28 mouse cellular contexts compared by ENCODE assay signal in genomic region chr11:94661344-94661743, GRCm38 (mm10). TPM values are rescaled to one million over a fixed set of nuclear protein-coding genes. Genes with fewer than 3 reads are reported as not detected.
DNase-seq lines count a peak whose midpoint lies in the region; ATAC-seq and TF ChIP-seq lines count a peak whose summit lies in the region.
"Had no signal": no experiment of that assay in that cellular context is flagged by ENCODE, and none has a peak within 500 bp of the region (broad histone marks: within the 10 kb centered on the region; RNA-seq: fewer than 3 reads in every experiment).

No protein-coding gene starts in this region.

- ATAC-seq in intestine, postnatal 0 days: no peak
- no peak for ATAC-seq in intestine, embryonic 16.5 days
- ATAC-seq in lung, embryonic 16.5 days (ENCODE audit: low read depth): peak; percentile 36; the same call in 1 of the 2 replicates
- ATAC-seq in hindbrain, embryonic 14.5 days (ENCODE audit: low FRiP score): no peak
- ATAC-seq: CD4-positive, CD25-positive, alpha-beta regulatory T cell, adult 4 months; forebrain, embryonic 16.5 days; liver, embryonic 12.5 days; midbrain, embryonic 15.5 days had no signal

- H3K4me3 ChIP-seq in intestine, postnatal 0 days (ENCODE audit: low read depth, low read length): no peak overlapping the region
- no peak overlapping the region for H3K4me3 ChIP-seq in intestine, embryonic 16.5 days (ENCODE audit: low read length)
- no peak overlapping the region for H3K4me3 ChIP-seq in lung, embryonic 16.5 days (ENCODE audit: low read length)
- H3K4me3 ChIP-seq in hindbrain, embryonic 14.5 days (replicated peaks; ENCODE audit: low read length): no peak overlapping the region
- H3K4me3 ChIP-seq: erythroblast, embryonic 14.5 days; gastrocnemius, adult 2 months; heart, embryonic 10.5 days; heart, embryonic 15.5 days; layer of hippocampus, adult 2 months; limb, embryonic 13.5 days; liver, embryonic 12.5 days; midbrain, embryonic 10.5 days; midbrain, embryonic 15.5 days had no signal

- peak; percentile 20; the same call in 1 of the 2 replicates for TF ChIP-seq CTCF in intestine, postnatal 0 days (IDR thresholded peaks at IDR 0.05; ENCODE audit: low read depth)

- no peaks in the 10 kb centered on the region for H3K27me3 ChIP-seq in intestine, postnatal 0 days (replicated peaks; ENCODE audit: control insufficient read depth, insufficient read depth, low read length)
- no peaks in the 10 kb centered on the region for H3K27me3 ChIP-seq in intestine, embryonic 16.5 days (replicated peaks; ENCODE audit: control insufficient read depth, insufficient read depth, low read length)
- H3K27me3 ChIP-seq in lung, embryonic 16.5 days (ENCODE audit: control insufficient read depth, insufficient read depth, low read depth, low read length): no peaks in the 10 kb centered on the region
- H3K27me3 ChIP-seq in hindbrain, embryonic 14.5 days (ENCODE audit: control insufficient read depth, insufficient read depth, low read length): no peaks in the 10 kb centered on the region
- H3K27me3 ChIP-seq: heart, embryonic 15.5 days; limb, embryonic 13.5 days; liver, embryonic 12.5 days; midbrain, embryonic 15.5 days had no signal

- no peak overlapping the region for H3K4me2 ChIP-seq in intestine, postnatal 0 days (replicated peaks; ENCODE audit: low read depth)
- no peak overlapping the region for H3K4me2 ChIP-seq in intestine, embryonic 16.5 days (ENCODE audit: low read depth, low read length)
- H3K4me2 ChIP-seq in lung, embryonic 16.5 days (ENCODE audit: low read depth, low read length): no peak overlapping the region
- no peak overlapping the region for H3K4me2 ChIP-seq in hindbrain, embryonic 14.5 days (replicated peaks)
- H3K4me2 ChIP-seq: heart, embryonic 15.5 days; limb, embryonic 13.5 days; liver, embryonic 12.5 days; lung, embryonic 14.5 days; midbrain, embryonic 15.5 days had no signal

- no peaks in the 10 kb centered on the region for H3K9me3 ChIP-seq in intestine, postnatal 0 days (ENCODE audit: control insufficient read depth)
- no peaks in the 10 kb centered on the region for H3K9me3 ChIP-seq in intestine, embryonic 16.5 days (ENCODE audit: control insufficient read depth, low read length)
- H3K9me3 ChIP-seq in lung, embryonic 16.5 days (ENCODE audit: control insufficient read depth, low read length): no peaks in the 10 kb centered on the region
- H3K9me3 ChIP-seq in hindbrain, embryonic 14.5 days (ENCODE audit: control insufficient read depth, low read length): no peaks in the 10 kb centered on the region
- H3K9me3 ChIP-seq: heart, embryonic 10.5 days; heart, embryonic 15.5 days; limb, embryonic 13.5 days; liver, embryonic 12.5 days; midbrain, embryonic 10.5 days; midbrain, embryonic 15.5 days had no signal

- no peak overlapping the region; the same call in 1 of the 2 replicates for H3K27ac ChIP-seq in intestine, postnatal 0 days (ENCODE audit: low read depth, low read length)
- H3K27ac ChIP-seq in intestine, embryonic 16.5 days (ENCODE audit: low read length): no peak overlapping the region
- H3K27ac ChIP-seq in lung, embryonic 16.5 days (ENCODE audit: low read length): no peak overlapping the region
- no peak overlapping the region for H3K27ac ChIP-seq in hindbrain, embryonic 14.5 days
- H3K27ac ChIP-seq: gastrocnemius, adult 2 months; heart, embryonic 10.5 days; heart, embryonic 15.5 days; layer of hippocampus, adult 2 months; limb, embryonic 13.5 days; liver, embryonic 12.5 days; midbrain, embryonic 10.5 days; midbrain, embryonic 15.5 days had no signal

- no peak for DNase-seq in lung, adult 18-20 months
- peak; percentile 21 for DNase-seq in lung, postnatal 14 days
- peak; percentile 72 for DNase-seq in yolk sac, embryonic 10.5 days (ENCODE audit: low spot score)
- DNase-seq in hindbrain, embryonic 14.5 days (ENCODE audit: low spot score): no peak
- DNase-seq: adrenal gland, postnatal 25 days; cerebellum, adult 2 months; cerebellum, postnatal 14 days; gastrocnemius, adult 2 months; gastrocnemius, postnatal 36 days; kidney, adult 8-10 months; lung, embryonic 14.5 days had no signal

- peaks cover 65% of the 10 kb centered on the region for H3K36me3 ChIP-seq in intestine, postnatal 0 days (ENCODE audit: control insufficient read depth, insufficient read depth)
- peaks cover 14% of the 10 kb centered on the region; the same call in 1 of the 2 replicates for H3K36me3 ChIP-seq in intestine, embryonic 16.5 days (ENCODE audit: control insufficient read depth, insufficient read depth, low read length)
- peaks cover 18% of the 10 kb centered on the region for H3K36me3 ChIP-seq in lung, embryonic 16.5 days (ENCODE audit: control insufficient read depth, insufficient read depth, low read length)
- H3K36me3 ChIP-seq in hindbrain, embryonic 14.5 days (replicated peaks; ENCODE audit: control insufficient read depth, insufficient read depth): peaks cover 84% of the 10 kb centered on the region

- WGBS in intestine, postnatal 0 days: 33% methylated on average over 1 of the region's 1 CpGs
- WGBS in intestine, embryonic 16.5 days: 50% methylated on average over 1 of the region's 1 CpGs
- 41% methylated on average over 1 of the region's 1 CpGs for WGBS in lung, embryonic 16.5 days
- WGBS in hindbrain, embryonic 14.5 days: 58% methylated on average over 1 of the region's 1 CpGs

- no peak overlapping the region for H3K9ac ChIP-seq in intestine, postnatal 0 days (ENCODE audit: low read depth, low read length)
- H3K9ac ChIP-seq in intestine, embryonic 16.5 days (ENCODE audit: low read depth, low read length): no peak overlapping the region
- H3K9ac ChIP-seq in lung, embryonic 16.5 days (ENCODE audit: low read length): no peak overlapping the region
- H3K9ac ChIP-seq in hindbrain, embryonic 14.5 days: no peak overlapping the region
- H3K9ac ChIP-seq: heart, embryonic 15.5 days; limb, embryonic 13.5 days; liver, embryonic 12.5 days; lung, embryonic 14.5 days; midbrain, embryonic 15.5 days had no signal

- H3K4me1 ChIP-seq in intestine, postnatal 0 days (replicated peaks; ENCODE audit: control insufficient read depth, insufficient read depth, low read length): no peaks in the 10 kb centered on the region
- H3K4me1 ChIP-seq in intestine, embryonic 16.5 days (ENCODE audit: control insufficient read depth, insufficient read depth, low read length): no peaks in the 10 kb centered on the region
- no peaks in the 10 kb centered on the region for H3K4me1 ChIP-seq in lung, embryonic 16.5 days (replicated peaks; ENCODE audit: control insufficient read depth, insufficient read depth, low read length)
- H3K4me1 ChIP-seq in hindbrain, embryonic 14.5 days (replicated peaks; ENCODE audit: control insufficient read depth, insufficient read depth, low read length): no peaks in the 10 kb centered on the region
- H3K4me1 ChIP-seq: heart, embryonic 15.5 days; limb, embryonic 13.5 days; midbrain, embryonic 10.5 days; midbrain, embryonic 15.5 days had no signal

RNA-seq across cellular contexts. Expression of gene Eme1, which starts 7.6 kb away (rescaled TPM):
- 3.7 and 4.2 TPM in 2 replicates for polyA plus RNA-seq in intestine, postnatal 0 days (2015; fragmentation: Nextera tagmentation; extraction: Ambion mirVana)
- 14.4 and 16.0 TPM in 2 replicates for polyA plus RNA-seq in intestine, embryonic 16.5 days (2015; fragmentation: Nextera tagmentation; extraction: Ambion mirVana)
- polyA plus RNA-seq in lung, embryonic 16.5 days (2015; fragmentation: Nextera tagmentation; extraction: Ambion mirVana): 20.2 and 21.4 TPM in 2 replicates
- polyA plus RNA-seq in hindbrain, embryonic 14.5 days (2014; fragmentation: Nextera tagmentation; extraction: Ambion mirVana): 3.1 and 4.2 TPM in 2 replicates

RNA-seq across cellular contexts. Expression of gene Mrpl27, which starts 7.8 kb away (rescaled TPM):
- 148 and 158 TPM in 2 replicates for polyA plus RNA-seq in intestine, postnatal 0 days (2015; fragmentation: Nextera tagmentation; extraction: Ambion mirVana)
- 141 and 151 TPM in 2 replicates for polyA plus RNA-seq in intestine, embryonic 16.5 days (2015; fragmentation: Nextera tagmentation; extraction: Ambion mirVana)
- polyA plus RNA-seq in lung, embryonic 16.5 days (2015; fragmentation: Nextera tagmentation; extraction: Ambion mirVana): 137 and 140 TPM in 2 replicates
- polyA plus RNA-seq in hindbrain, embryonic 14.5 days (2014; fragmentation: Nextera tagmentation; extraction: Ambion mirVana): 118 and 140 TPM in 2 replicates

RNA-seq across cellular contexts. Expression of gene Xylt2, which starts 16.0 kb away (rescaled TPM):
- polyA plus RNA-seq in intestine, postnatal 0 days (2015; fragmentation: Nextera tagmentation; extraction: Ambion mirVana): 8.0 and 8.2 TPM in 2 replicates
- polyA plus RNA-seq in intestine, embryonic 16.5 days (2015; fragmentation: Nextera tagmentation; extraction: Ambion mirVana): 11.3 and 11.6 TPM in 2 replicates
- 15.1 and 17.5 TPM in 2 replicates for polyA plus RNA-seq in lung, embryonic 16.5 days (2015; fragmentation: Nextera tagmentation; extraction: Ambion mirVana)
- polyA plus RNA-seq in hindbrain, embryonic 14.5 days (2014; fragmentation: Nextera tagmentation; extraction: Ambion mirVana): 13.2 and 14.8 TPM in 2 replicates

RNA-seq across cellular contexts. Expression of gene Lrrc59, which starts 31.8 kb away (rescaled TPM):
- 165 and 172 TPM in 2 replicates for polyA plus RNA-seq in intestine, postnatal 0 days (2015; fragmentation: Nextera tagmentation; extraction: Ambion mirVana)
- 254 and 256 TPM in 2 replicates for polyA plus RNA-seq in intestine, embryonic 16.5 days (2015; fragmentation: Nextera tagmentation; extraction: Ambion mirVana)
- polyA plus RNA-seq in lung, embryonic 16.5 days (2015; fragmentation: Nextera tagmentation; extraction: Ambion mirVana): 155 and 167 TPM in 2 replicates
- 132 and 139 TPM in 2 replicates for polyA plus RNA-seq in hindbrain, embryonic 14.5 days (2014; fragmentation: Nextera tagmentation; extraction: Ambion mirVana)

RNA-seq across cellular contexts. Expression of gene Gm11541, which starts 43.0 kb away (rescaled TPM):
- polyA plus RNA-seq in intestine, postnatal 0 days (2015; fragmentation: Nextera tagmentation; extraction: Ambion mirVana): 0.07 TPM in 1 of 2 replicates, not detected in the other
- 0.42 and 0.50 TPM in 2 replicates for polyA plus RNA-seq in intestine, embryonic 16.5 days (2015; fragmentation: Nextera tagmentation; extraction: Ambion mirVana)
- polyA plus RNA-seq in lung, embryonic 16.5 days (2015; fragmentation: Nextera tagmentation; extraction: Ambion mirVana): 0.82 and 0.95 TPM in 2 replicates
- polyA plus RNA-seq in hindbrain, embryonic 14.5 days (2014; fragmentation: Nextera tagmentation; extraction: Ambion mirVana): 0.27 TPM in 1 of 2 replicates, not detected in the other
- polyA plus RNA-seq: CD4-positive, CD25-positive, alpha-beta regulatory T cell, adult 4 months; cerebellum, adult 2 months; cortical plate, adult 2 months; erythroblast, embryonic 14.5 days; forebrain, embryonic 11.5 days; forebrain, embryonic 16.5 days; heart, embryonic 10.5 days; heart, embryonic 15.5 days; liver, embryonic 12.5 days; midbrain, embryonic 10.5 days; midbrain, embryonic 15.5 days; neural tube, embryonic 11.5 days; testis, adult 2 months had no signal

Comparison
In these comparisons a context has a peak if more than half of its experiments do, and no peak if none do; other contexts are left out.
1. DNase-seq: peak in lung, postnatal 14 days (single experiment) and yolk sac, embryonic 10.5 days (single experiment); none in lung, adult 18-20 months (0 of 2) and hindbrain, embryonic 14.5 days (single experiment).